Mouse (Mus musculus) CH12.LX (cell line): ENCODE data around the gene Cst13.

Experiments used
- CTCF ChIP-seq, 2 experiments: IDR thresholded peaks in 1 of 2; conservative IDR thresholded peaks in 1 of 2; 2 replicates each; pipeline ENCODE4 v1.5.1; 2011 to 2012; ENCODE audit warnings: low read depth in 2 of 2, low read length in 2 of 2, improper control_type of control experiment in 1 of 2, inconsistent platforms in 1 of 2, mild to moderate bottlenecking in 1 of 2, moderate library complexity in 1 of 2
- HCFC1 ChIP-seq: IDR thresholded peaks from 2 replicates; pipeline ENCODE4 v1.6.1; 2012; ENCODE audit warnings: low read depth, mild to moderate bottlenecking, inconsistent platforms, low read length, improper control_type of control experiment
- JUND ChIP-seq: conservative IDR thresholded peaks from 2 replicates; pipeline ENCODE4 v1.6.1; 2011; ENCODE audit warnings: low read depth, low read length, improper control_type of control experiment
- MAFK ChIP-seq: IDR thresholded peaks from 2 replicates; pipeline ENCODE4 v1.6.1; 2011; ENCODE audit warnings: low read length, improper control_type of control experiment; ENCODE audit not compliant: insufficient replicate concordance
- MAX ChIP-seq: IDR thresholded peaks from 2 replicates; pipeline ENCODE4 v1.6.1; 2011; ENCODE audit warnings: low read length, improper control_type of control experiment
- MEF2A ChIP-seq: IDR thresholded peaks from 2 replicates; pipeline ENCODE4 v1.6.1; 2014; ENCODE audit warnings: low read depth, mild to moderate bottlenecking, inconsistent platforms, low read length, improper control_type of control experiment, borderline replicate concordance
- MXI1 ChIP-seq: IDR thresholded peaks from 2 replicates; pipeline ENCODE4 v1.6.1; 2011; ENCODE audit warnings: mild to moderate bottlenecking, low read depth, low read length, improper control_type of control experiment
- NRF1 ChIP-seq: IDR thresholded peaks from 2 replicates; pipeline ENCODE4 v1.6.1; 2014; ENCODE audit warnings: low read depth, mild to moderate bottlenecking, inconsistent platforms, low read length, improper control_type of control experiment, moderate library complexity
- POLR2A ChIP-seq: IDR thresholded peaks from 2 replicates; pipeline ENCODE4 v1.6.1; 2011; ENCODE audit warnings: low read depth, mild to moderate bottlenecking, improper control_type of control experiment, low read length
- RAD21 ChIP-seq: IDR thresholded peaks from 2 replicates; pipeline ENCODE4 v1.6.1; 2011; ENCODE audit warnings: low read depth, mild to moderate bottlenecking, low read length, improper control_type of control experiment, moderate library complexity
- SMC3 ChIP-seq: IDR thresholded peaks from 2 replicates; pipeline ENCODE4 v1.6.1; 2011; ENCODE audit warnings: low read depth, low read length, improper control_type of control experiment
- TBP ChIP-seq: conservative IDR thresholded peaks from 2 replicates; pipeline ENCODE4 v1.6.1; 2011; ENCODE audit warnings: low read depth, low read length, improper control_type of control experiment
- UBTF ChIP-seq: IDR thresholded peaks from 2 replicates; pipeline ENCODE4 v1.6.1; 2012; ENCODE audit warnings: low read depth, mild to moderate bottlenecking, inconsistent platforms, low read length, improper control_type of control experiment, moderate library complexity
- USF1 ChIP-seq: IDR thresholded peaks from 2 replicates; pipeline ENCODE4 v1.6.1; 2014; ENCODE audit warnings: low read depth, mild to moderate bottlenecking, inconsistent platforms, low read length, improper control_type of control experiment

DNA sequence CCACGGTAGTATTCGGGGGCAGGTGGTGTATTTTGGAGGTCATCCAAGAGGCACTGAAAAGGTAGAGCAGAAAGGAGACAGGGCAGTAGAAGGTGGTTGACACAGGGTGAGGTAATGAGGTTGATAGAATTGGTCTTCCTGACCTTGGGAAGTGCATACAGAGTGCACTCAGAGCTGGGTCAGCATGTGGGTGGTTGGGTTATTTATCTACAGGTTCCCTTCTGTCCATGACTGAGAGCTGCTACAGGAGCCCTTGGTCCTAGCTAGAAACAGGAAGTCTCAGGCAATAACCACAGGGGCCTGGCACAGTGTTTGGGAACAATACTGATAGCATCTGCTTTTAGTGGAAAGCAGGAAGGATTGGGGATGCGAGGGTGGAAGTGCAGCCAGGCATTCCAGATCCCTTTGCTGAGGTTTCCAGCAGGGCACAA, 18.4 kb upstream of the Cst13 start:
- TF ChIP-seq RAD21 (no peak), POLR2A (no peak), MAX (no peak), MEF2A (no peak), USF1 (no peak), JUND (no peak), CTCF (conservative IDR thresholded peaks at IDR 0.05 in 1 of 2, IDR thresholded peaks at IDR 0.05 in 1 of 2; ENCODE audit: low read depth in 2 of 2, low read length in 2 of 2) (no peak), MXI1 (no peak), NRF1 (no peak), TBP (no peak), MAFK (no peak), UBTF (no peak), HCFC1 (no peak), SMC3 (no peak)
